Mouse (Mus musculus): ENCODE results near the gene Farsa.
"Not testable (repeated sequence)": the region's sequence is repeated elsewhere in the genome, so short reads cannot be mapped to it uniquely, and the experiment has no call there.

Farsa gene

DNA sequence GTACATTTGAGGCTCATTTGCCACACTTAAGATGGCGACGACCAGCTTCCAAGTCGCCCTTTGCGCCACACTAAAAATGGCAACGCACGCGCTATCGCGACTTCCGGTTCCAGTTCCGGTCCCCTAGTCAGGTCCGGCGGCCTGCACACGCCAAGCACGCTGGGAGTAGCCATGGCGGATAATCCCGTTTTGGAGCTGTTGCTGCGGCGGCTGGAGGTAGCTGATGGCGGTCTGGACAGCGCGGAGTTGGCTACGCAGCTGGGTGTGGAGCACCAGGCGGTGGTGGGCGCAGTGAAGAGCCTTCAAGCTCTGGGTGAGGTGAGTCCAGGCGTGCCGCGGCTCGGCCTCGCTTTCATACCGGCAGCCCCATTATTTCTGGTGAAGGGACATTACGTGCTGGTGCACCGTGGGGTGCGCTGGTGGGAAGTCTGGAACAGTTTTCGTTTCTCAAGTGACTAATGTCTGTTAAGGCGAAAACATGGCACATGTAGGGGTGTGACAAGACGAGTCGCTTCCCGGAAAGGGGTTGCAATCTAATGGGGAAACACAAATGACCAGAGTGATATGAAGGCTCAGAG lies at the start of gene Farsa:
Gene Farsa, plus strand, starts transcription at position 126 of the 578 bp plus-strand sequence.
- peak; percentile 99 for DNase-seq

DNA sequence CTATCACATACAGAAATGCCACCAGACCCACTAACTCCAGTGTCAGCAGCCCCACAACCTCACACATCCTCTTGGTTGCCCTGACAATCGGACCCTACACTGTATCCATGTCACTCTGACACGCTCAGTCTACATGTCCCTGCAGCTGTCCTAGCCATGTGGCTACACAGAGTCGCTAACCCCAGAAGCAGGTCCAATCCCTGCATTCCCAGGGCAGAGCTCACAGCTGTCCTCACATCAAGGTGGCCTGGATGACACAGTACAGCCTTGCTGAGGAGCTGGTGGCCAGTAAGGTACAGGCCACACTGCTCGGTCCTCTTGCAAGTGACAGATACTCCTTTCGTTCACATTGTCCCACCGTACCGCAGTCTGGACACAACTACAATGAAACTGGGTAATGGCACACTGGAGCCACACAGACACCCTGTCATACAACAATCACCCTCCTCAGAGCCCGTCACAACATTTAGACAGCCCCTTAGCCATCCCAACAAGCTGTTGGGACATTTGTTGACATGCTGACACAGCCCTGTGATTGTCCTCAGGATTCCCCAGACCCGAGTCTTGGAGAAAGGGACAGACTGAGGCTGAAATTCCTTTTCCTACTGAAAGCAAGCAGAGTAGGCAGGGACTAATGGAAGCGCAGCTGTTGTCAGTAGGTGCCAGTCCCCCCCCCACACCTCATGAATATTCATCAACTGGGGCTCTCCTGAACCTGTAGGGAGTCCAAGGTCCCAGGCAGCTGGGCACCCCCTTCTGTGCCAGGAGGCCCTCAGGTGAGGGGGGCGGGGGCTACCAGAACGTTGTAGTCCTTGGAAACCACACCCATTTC lies 47.5 kb upstream of the Farsa start:
- no peak for DNase-seq

- no peak for DNase-seq
These were observed 46.9 kb upstream of the Farsa start for GRCm38 (mm10) chr8:84809941-84810280.

DNA sequence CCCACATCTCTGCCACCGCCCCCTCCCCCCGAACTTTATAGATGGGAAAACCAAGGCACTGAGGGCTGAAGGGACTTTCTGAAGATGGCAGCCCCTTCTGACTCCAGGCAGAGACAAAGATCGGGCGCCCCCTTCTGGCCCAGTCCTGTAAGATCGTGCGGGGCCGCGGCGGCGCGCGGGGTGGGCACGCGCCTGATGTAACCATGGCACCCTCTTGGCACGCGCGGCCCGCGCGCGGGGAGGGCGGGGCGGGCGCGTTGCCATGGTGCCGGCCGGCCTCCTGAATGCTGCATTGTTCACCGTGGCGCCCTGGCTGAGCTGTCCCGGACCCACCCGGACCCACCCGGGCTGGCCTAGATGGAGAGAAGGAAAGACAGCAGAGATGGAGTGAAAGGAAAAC lies 45.9 kb upstream of the Farsa start:
- peak; percentile 99 for DNase-seq

DNA sequence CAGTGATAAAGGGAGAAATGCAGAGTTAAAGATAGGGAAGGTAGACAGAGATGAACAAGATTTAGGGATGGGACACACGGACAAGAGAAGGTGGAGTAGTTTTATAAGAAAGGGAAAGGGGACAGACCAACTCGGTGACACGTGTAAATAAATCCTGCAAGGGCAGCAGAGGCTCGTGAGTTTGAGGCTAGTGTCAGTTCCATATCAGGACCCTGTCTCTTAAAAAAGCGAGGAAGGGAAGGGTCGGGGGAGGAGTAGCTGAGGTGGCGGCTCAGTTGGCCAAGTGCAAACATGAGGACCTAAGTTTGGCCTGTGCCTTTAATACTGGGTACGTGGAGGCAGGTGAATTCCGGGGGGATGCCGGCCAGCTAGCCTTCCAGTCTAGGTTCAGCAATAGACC lies 45.5 kb upstream of the Farsa start:
- DNase-seq, result no peak

DNA sequence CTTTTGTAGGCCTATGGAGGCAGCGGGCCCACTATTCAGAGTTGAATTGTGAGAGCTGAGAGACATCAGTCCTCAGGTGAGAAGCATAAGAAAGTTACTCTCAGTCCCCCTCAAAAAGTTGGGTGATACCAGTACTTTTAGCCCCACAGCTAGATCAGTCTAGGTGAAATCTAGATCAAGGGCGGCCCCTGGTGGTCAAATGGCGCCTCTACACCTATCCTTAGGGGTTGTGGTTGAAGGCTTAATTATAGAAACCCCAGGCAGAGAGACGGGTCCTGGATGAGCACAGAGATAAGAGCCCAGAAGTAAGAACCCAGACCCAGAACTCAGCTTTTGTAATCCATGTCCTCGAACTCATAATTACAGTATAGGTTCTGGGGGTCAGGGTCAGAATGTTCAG lies 43.7 kb upstream of the Farsa start:
- DNase-seq, result peak; percentile 97

GRCm38 (mm10) chr8:84813830-84814229 lies 43.0 kb upstream of the Farsa start:
- DNase-seq, result no peak

DNA sequence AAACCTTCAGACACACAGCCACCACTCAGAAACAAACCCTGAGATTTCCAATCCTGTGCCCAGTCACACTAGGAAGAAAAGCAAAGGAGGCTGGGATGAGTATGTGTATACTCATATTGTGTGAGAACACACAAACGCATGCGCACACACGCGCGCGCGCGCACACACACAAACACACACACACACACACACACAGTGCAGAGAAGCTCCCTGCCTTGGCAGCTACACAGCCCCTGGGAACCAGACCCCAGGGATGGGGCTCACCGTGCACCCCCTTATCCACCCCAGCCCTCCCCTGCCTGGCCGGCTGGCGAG lies 42.6 kb upstream of the Farsa start:
- DNase-seq, result peak; percentile 92

GRCm38 (mm10) chr8:84814555-84815441 lies 42.0 kb upstream of the Farsa start:
- DNase-seq, result peak; percentile 95

DNA sequence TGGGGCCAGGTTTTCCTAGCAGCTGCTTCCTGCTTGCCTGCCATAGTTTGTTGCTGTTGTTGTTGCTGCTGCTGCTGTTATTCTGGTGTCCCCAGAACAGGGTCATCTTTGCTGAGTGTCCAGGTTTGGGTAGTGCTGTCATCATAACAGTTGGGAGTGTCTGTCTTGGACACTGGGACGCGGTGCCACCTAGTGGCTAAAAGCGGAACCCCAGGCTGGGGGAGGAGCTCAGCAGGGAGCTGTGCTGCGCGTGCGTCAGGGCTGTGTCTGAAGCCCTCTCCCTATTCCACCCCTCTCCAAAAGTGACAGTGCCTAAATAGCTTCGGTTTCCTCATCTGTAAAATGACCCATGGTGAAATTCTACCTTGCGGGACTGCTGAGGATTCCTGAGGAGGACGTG lies 41.2 kb upstream of the Farsa start:
- peak; percentile 99 for DNase-seq

DNA sequence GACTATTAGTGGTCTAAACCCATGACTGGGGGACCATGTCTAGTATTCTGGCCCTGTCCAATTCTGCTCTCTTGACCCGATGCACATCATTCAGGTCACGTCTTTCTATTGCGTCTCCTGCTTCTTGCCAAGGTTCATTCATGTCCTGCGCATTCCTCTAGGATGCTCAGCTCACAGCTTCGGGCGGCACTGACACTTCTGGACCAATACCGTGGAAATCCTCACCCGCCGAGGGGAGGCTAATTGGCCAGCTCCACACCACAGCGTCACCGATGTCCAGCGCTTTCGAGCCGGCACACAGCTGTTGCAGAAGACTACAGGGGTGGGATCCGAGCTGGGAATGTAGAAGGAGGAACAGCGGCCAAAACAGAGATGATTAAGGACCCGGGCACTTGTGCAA lies 40.7 kb upstream of the Farsa start:
- peak; percentile 95 for DNase-seq

DNA sequence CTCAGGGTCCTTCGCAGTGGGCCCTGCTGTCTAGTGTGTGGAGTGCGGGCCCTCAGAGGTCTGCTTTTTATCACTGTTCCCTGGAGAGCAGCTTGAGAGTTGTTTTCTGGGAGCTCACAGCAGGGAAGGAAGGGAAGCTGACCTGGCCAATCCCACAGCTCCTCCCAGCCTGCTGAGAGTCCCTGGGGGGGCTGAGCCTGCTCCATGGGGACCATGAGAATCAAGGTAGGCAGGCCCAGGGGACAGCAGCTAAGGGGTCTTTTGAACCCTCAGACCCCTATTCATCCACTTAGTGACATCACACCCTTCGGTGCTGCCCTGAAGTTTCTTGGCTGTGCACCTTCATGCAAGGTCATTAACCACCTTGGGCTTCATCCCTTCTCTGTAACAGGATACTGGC lies 34.1 kb upstream of the Farsa start, which contains the start of gene Dand5:
Gene Dand5, minus strand, starts transcription at position 101 of the 400 bp plus-strand sequence.
- DNase-seq, result no peak

DNA sequence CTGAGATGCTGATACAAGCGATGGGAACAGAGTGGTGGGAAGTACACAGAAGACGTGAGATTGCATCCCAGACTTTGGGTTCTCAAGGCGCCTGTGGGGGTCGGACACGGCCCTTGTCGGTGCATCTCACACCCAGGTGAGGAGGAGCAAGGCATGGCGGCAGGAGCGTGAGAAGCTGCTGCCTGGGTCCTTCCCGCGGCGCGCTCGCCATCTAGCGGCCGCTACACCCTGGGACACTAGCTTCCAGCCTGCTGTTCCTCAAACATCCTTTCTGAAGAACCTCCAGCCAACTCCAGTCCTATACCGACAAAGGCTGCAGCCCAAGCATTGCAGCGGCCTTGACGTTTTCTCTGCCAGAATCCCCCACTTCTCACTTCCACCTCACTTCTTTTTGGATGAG lies 33.1 kb upstream of the Farsa start:
- DNase-seq, result peak; percentile 94

- no peak for DNase-seq
These were observed 31.2 kb upstream of the Farsa start for GRCm38 (mm10) chr8:84825636-84826035.

GRCm38 (mm10) chr8:84826518-84826917 lies 30.3 kb upstream of the Farsa start:
- not testable (repeated sequence) for DNase-seq

DNA sequence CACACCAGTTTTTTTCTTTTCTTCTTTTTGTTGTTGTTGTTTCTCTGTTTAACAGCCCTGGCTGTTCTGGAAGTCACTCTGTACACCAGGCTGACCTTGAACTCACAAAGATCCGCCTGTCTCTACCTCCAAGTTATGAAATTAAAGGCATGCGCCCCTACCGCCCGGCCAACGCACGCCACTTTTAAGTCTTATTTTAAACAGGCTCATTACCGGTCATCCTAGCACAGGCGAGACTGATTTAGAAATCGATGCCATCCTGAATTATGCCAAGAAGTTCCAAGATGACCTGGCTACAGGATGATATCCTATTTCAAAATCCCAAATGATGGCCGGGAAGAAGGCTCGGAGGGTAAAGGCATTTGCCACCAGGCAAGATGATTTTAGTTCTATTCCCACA lies 25.3 kb upstream of the Farsa start, which contains the start of gene Gadd45gip1:
Gene Gadd45gip1, plus strand, starts transcription at position 33 of the 400 bp plus-strand sequence.
- DNase-seq, result peak; percentile 95

- DNase-seq, result peak; percentile 98
These were observed 24.6 kb upstream of the Farsa start for GRCm38 (mm10) chr8:84832034-84832717.

DNA sequence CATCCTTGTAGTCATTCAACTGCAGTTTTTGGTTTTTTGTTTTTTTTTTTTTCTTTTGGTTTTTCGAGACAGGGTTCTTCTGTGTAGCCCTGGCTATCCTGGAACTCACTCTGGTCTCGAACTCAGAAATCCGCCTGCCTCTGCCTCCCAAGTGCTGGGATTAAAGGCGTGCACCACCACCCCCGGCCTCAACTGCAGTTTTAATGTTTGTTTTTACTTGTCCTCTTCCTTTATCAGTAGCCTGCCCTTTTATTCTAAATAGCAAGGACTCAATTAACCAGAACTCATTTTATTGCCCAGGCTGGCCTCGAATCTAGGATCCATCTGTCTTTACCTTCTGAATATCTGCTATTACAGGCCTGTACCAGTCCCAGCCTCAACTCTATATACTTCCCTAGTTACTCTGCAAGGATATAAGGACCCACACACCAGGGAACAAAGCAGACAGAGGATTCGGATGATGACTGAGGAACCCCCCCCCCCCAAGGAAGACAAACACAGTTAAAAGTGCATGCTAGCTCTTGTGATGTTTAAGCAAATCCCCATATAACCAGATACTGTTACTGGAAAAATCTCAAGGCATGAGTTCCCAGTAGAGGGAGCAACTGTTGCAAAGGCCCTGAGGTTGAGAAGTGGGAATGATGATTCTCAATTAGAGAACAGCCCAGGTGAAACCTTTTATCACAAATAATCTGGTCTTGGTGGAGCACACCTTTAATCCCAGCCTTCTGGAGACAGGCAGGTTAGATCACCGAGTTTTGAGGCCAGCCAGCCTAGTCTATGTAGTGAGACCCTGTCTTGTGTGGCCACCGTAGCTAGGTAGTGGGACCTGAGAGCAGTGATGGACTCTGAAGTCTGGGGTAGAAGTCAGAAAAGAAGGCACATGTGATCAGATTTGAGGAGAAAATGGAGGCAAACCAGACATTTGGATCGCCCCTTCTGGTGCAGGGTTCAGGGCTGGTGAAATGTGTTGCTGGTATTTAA lies 23.7 kb upstream of the Farsa start:
- DNase-seq, result peak; percentile 91

GRCm38 (mm10) chr8:84834002-84834865 lies 22.6 kb upstream of the Farsa start:
- DNase-seq, result peak; percentile 89

Measured in heart, adult 11 months (tissue).